Mouse (Mus musculus) ES-E14 (cell line): ENCODE results near the gene Gmpr2.

Experiments used
- CHD2 ChIP-seq: IDR thresholded peaks from 2 replicates; pipeline ENCODE4 v1.6.1; 2014; ENCODE audit warnings: mild to moderate bottlenecking, low read depth, low read length, inconsistent platforms
- HCFC1 ChIP-seq: IDR thresholded peaks from 2 replicates; pipeline ENCODE4 v1.6.1; 2012; ENCODE audit warnings: low read length, inconsistent platforms, borderline replicate concordance; ENCODE audit not compliant: insufficient read depth
- MAFK ChIP-seq: IDR thresholded peaks from 2 replicates; pipeline ENCODE4 v1.6.1; 2014; ENCODE audit warnings: mild to moderate bottlenecking, low read depth, low read length, inconsistent platforms; ENCODE audit not compliant: insufficient read depth
- ZC3H11A ChIP-seq: IDR thresholded peaks from 2 replicates; pipeline ENCODE4 v1.6.1; 2012; ENCODE audit warnings: low read depth, mild to moderate bottlenecking, inconsistent platforms, low read length, borderline replicate concordance
- ZNF384 ChIP-seq: IDR thresholded peaks from 2 replicates; pipeline ENCODE4 v1.6.1; 2012; ENCODE audit warnings: low read depth, low read length, inconsistent platforms

DNA sequence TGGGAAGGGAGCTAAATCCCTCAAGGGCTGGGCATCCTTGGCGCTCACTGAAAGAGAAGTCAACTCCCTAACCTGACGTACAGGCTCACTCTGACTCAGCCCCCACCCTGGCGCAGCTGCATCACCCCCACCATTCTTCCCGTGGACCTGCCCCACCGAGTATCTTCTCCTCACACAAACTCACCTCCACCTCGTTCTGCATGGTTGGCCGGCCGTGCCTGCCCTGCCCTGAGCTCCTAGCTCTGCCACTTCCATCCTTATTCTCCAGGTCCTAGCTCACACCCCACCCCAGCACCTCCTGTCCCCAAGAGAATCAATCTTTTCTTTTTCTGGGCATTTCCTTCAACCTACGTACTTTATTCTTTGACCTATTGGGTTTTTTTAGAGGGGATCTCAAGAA is 29.4 kb downstream of the Gmpr2 start:
- TF ChIP-seq ZNF384: no peak
- TF ChIP-seq MAFK: no peak
- TF ChIP-seq HCFC1: no peak
- TF ChIP-seq ZC3H11A: no peak
- no peak for TF ChIP-seq CHD2
